Mouse (Mus musculus) neural tube, embryonic 12.5 days (tissue): ENCODE results near the gene Kctd19. TPM values are rescaled to one million over a fixed set of nuclear protein-coding genes. Genes with fewer than 3 reads are reported as not detected.

Experiments
- ATAC-seq: fragments of 200-750 bp; cut with Nextera tagmentation; 2 replicates; pipeline ENCODE4 v1.8.0; 2017; ENCODE audit warnings: low read depth, mild to moderate bottlenecking, moderate TSS enrichment, moderate library complexity; ENCODE audit not compliant: low FRiP score
- H3K27ac ChIP-seq: fragments of 300-500 bp; sonication (generic); 2 replicates; pipeline ENCODE4 v1.5.1; 2016
- H3K27me3 ChIP-seq: fragments of 300-500 bp; sonication (generic); replicated peaks from 2 replicates; pipeline ENCODE4 v1.6.1; 2016; ENCODE audit warnings: mild to moderate bottlenecking
- H3K36me3 ChIP-seq: fragments of 300-500 bp; sonication (generic); 2 replicates; pipeline ENCODE4 v1.6.1; 2016; ENCODE audit warnings: mild to moderate bottlenecking
- H3K4me1 ChIP-seq: fragments of 300-500 bp; sonication (generic); 2 replicates; pipeline ENCODE4 v1.6.1; 2016
- H3K4me2 ChIP-seq: fragments of 300-500 bp; sonication (generic); replicated peaks from 2 replicates; pipeline ENCODE4 v1.6.1; 2016; ENCODE audit warnings: mild to moderate bottlenecking
- H3K4me3 ChIP-seq: fragments of 300-500 bp; sonication (generic); 2 replicates; pipeline ENCODE4 v1.5.1; 2016
- H3K9ac ChIP-seq: fragments of 300-500 bp; sonication (generic); 2 replicates; pipeline ENCODE4 v1.6.1; 2016; ENCODE audit warnings: mild to moderate bottlenecking
- H3K9me3 ChIP-seq: fragments of 300-500 bp; sonication (generic); 2 replicates; pipeline ENCODE4 v1.6.1; 2016; ENCODE audit warnings: mild to moderate bottlenecking
- WGBS: fragments of 180-500 bp; shearing (Covaris S2); methylation state at CpG from one replicate; pipeline ENCODE4 v1.1.7; 2016; 5-methylcytosine and 5-hydroxymethylcytosine counted together
- polyA plus RNA-seq: library from polyadenylated mRNA; unstranded; fragments of >200 nt; fragmentation: Nextera tagmentation; extraction: Ambion mirVana; gene quantifications from 2 replicates; pipeline ENCODE4 v1.2.1, GENCODE M21; 2016

Gene Kctd19
- polyA plus RNA-seq = not detected in 2 replicates

DNA sequence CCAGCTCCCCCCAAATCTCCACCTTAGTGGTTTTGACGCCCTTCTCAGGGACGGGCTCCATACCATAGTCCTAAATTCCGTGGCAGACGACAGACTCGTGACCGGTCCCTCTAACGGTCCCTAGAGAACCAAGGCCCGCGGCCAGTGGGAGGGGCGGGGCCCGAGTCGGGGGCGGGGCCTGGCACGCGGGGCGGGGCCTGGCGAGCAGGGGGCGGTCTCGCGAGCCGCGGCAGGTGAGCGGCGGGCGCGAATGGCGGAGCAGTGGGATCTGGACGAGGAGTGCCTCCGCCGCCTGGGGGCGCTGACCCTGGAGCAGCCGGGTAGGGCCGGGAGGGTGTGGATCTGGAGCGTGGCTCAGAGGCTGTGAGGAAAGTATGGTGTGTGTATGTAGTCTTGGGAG is at the start of gene Kctd19, which contains the start of gene Lrrc36:
Gene Kctd19 (minus strand): TSS at position 112 of the 400 bp plus-strand sequence.
Gene Lrrc36 (plus strand): TSS at position 181 of the 400 bp plus-strand sequence.
- peak within 1 kb of the TSS; percentile 64 for H3K4me2 ChIP-seq
- WGBS = 2% methylated on average over 34 of the region's 34 CpGs
- no peak within 1 kb of the TSS for H3K27ac ChIP-seq
- H3K27me3 ChIP-seq = peaks cover 10% of the 10 kb centered on the region
- H3K9ac ChIP-seq = no peak within 1 kb of the TSS
- H3K36me3 ChIP-seq = no peaks in the 10 kb centered on the region
- peak within 1 kb of the TSS; percentile 27 for H3K4me3 ChIP-seq
- H3K4me1 ChIP-seq = peaks cover 7% of the 10 kb centered on the region
- H3K9me3 ChIP-seq = peaks cover 4% of the 10 kb centered on the region; the same call in 1 of the 2 replicates
- ATAC-seq = peak; percentile 53; the same call in 1 of the 2 replicates

- H3K27me3 ChIP-seq = no peaks in the 10 kb centered on the region
- no peaks in the 10 kb centered on the region for H3K9me3 ChIP-seq
- H3K4me1 ChIP-seq = peaks cover 24% of the 10 kb centered on the region
- no peak overlapping the region for H3K4me3 ChIP-seq
- no peak overlapping the region for H3K27ac ChIP-seq
- no peak overlapping the region for H3K9ac ChIP-seq
- no peak overlapping the region for H3K4me2 ChIP-seq
- peaks cover 4% of the 10 kb centered on the region for H3K36me3 ChIP-seq
- no peak for ATAC-seq
- 60% methylated on average over 13 of the region's 13 CpGs for WGBS
Measured at GRCm38 (mm10) chr8:105461085-105461803, 47.9 kb upstream of the Kctd19 start.

DNA sequence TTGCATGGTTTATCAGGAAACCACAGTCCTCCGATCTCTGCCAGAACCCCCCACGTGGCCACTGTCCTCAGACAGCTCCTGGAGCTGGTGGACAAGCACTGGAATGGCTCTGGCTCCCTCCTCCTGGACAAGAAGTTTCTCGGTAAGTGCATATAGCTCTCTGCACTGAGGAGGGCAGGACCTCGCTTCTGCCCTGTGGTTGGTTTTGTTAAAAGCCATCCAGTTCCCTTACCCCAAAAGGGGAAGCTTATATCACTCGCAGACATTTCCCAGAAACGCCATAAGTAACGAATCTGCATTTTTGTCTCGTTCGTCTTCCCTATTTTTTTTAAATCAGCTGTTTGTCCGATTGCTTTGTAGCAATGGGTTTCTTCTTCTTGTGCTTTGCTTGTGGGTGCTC is 41.9 kb upstream of the Kctd19 start:
- WGBS = 70% methylated on average over 10 of the region's 10 CpGs
- ATAC-seq = no peak
- Histone ChIP-seq H3K27ac (no peak overlapping the region), H3K4me2 (no peak overlapping the region), H3K4me1 (peaks cover 12% of the 10 kb centered on the region), H3K4me3 (no peak overlapping the region), H3K9ac (no peak overlapping the region), H3K36me3 (no peaks in the 10 kb centered on the region), H3K9me3 (no peaks in the 10 kb centered on the region), H3K27me3 (no peaks in the 10 kb centered on the region)

GRCm38 (mm10) chr8:105454088-105454487 is 40.8 kb upstream of the Kctd19 start:
- Histone ChIP-seq H3K4me3 (no peak overlapping the region), H3K27me3 (no peaks in the 10 kb centered on the region), H3K4me1 (peaks cover 10% of the 10 kb centered on the region), H3K9ac (no peak overlapping the region), H3K36me3 (no peaks in the 10 kb centered on the region), H3K4me2 (no peak overlapping the region), H3K9me3 (no peaks in the 10 kb centered on the region), H3K27ac (no peak overlapping the region)
- 60% methylated on average over 5 of the region's 5 CpGs for WGBS
- ATAC-seq = no peak

- no peaks in the 10 kb centered on the region for H3K36me3 ChIP-seq
- H3K27me3 ChIP-seq = no peaks in the 10 kb centered on the region
- H3K9me3 ChIP-seq = no peaks in the 10 kb centered on the region
- H3K9ac ChIP-seq = no peak overlapping the region
- 78% methylated on average over 5 of the region's 5 CpGs for WGBS
- peaks cover 9% of the 10 kb centered on the region for H3K4me1 ChIP-seq
- no peak overlapping the region for H3K4me3 ChIP-seq
- H3K4me2 ChIP-seq = no peak overlapping the region
- H3K27ac ChIP-seq = no peak overlapping the region
- no peak for ATAC-seq
Measured at GRCm38 (mm10) chr8:105453296-105453695, 40.0 kb upstream of the Kctd19 start.

DNA sequence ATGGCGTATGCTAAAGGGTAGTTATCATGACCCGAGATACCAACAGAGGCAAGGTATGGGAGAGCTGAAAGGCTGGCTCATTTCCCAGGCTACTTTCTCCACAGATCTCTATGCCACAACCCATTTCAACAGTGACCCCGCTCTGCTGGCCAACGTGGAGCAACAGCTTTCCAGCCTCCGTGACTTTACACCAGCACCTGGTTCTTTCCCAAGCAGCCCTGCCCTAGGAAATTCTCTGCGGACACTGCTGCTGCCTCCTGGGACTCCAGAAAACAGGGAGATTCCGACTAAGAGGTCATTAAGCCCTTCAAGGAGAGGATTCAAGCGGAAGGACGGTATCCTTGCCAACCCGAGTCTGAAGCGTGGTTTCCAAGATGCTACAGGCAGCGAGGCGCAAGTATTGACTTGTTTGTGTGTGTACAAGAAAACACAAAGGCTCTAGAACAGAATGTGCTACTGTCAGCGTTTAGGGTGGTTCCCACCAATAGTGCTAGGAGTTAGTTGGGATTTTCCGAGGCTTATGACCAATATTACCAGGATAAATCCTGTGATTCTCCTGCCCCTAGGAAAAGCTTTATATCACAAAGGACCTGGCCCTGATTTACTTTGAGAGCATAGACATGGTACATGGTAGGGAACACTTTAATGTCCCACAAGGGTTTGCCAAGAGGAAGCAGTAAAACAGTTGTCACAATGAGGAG is 38.8 kb upstream of the Kctd19 start:
- no peak overlapping the region; the same call in 1 of the 2 replicates for H3K4me2 ChIP-seq
- no peak overlapping the region for H3K4me3 ChIP-seq
- ATAC-seq = no peak
- H3K4me1 ChIP-seq = peaks cover 7% of the 10 kb centered on the region; the same call in 1 of the 2 replicates
- no peak overlapping the region for H3K27ac ChIP-seq
- H3K36me3 ChIP-seq = no peaks in the 10 kb centered on the region
- H3K9me3 ChIP-seq = no peaks in the 10 kb centered on the region
- no peaks in the 10 kb centered on the region for H3K27me3 ChIP-seq
- WGBS = 51% methylated on average over 15 of the region's 15 CpGs
- H3K9ac ChIP-seq = no peak overlapping the region

- WGBS = 35% methylated on average over 1 of the region's 1 CpGs
- no peak for ATAC-seq
- Histone ChIP-seq H3K9ac (no peak overlapping the region), H3K36me3 (no peaks in the 10 kb centered on the region), H3K9me3 (no peaks in the 10 kb centered on the region), H3K4me3 (no peak overlapping the region), H3K27ac (no peak overlapping the region), H3K4me2 (no peak overlapping the region), H3K4me1 (peaks cover 7% of the 10 kb centered on the region; the same call in 1 of the 2 replicates), H3K27me3 (no peaks in the 10 kb centered on the region)
Measured at GRCm38 (mm10) chr8:105450977-105451376, 37.7 kb upstream of the Kctd19 start.

GRCm38 (mm10) chr8:105448596-105448995 is 35.3 kb upstream of the Kctd19 start:
- H3K4me2 ChIP-seq = no peak overlapping the region
- H3K9me3 ChIP-seq = no peaks in the 10 kb centered on the region
- no peak overlapping the region for H3K9ac ChIP-seq
- 91% methylated on average over 5 of the region's 5 CpGs for WGBS
- H3K4me3 ChIP-seq = no peak overlapping the region
- no peaks in the 10 kb centered on the region for H3K27me3 ChIP-seq
- no peaks in the 10 kb centered on the region for H3K36me3 ChIP-seq
- peaks cover 15% of the 10 kb centered on the region for H3K4me1 ChIP-seq
- H3K27ac ChIP-seq = no peak overlapping the region
- ATAC-seq = no peak

- Histone ChIP-seq H3K27me3 (no peaks in the 10 kb centered on the region), H3K4me3 (no peak overlapping the region), H3K4me2 (no peak overlapping the region), H3K36me3 (no peaks in the 10 kb centered on the region), H3K27ac (no peak overlapping the region), H3K9ac (no peak overlapping the region), H3K4me1 (peaks cover 15% of the 10 kb centered on the region), H3K9me3 (no peaks in the 10 kb centered on the region)
- 94% methylated on average over 3 of the region's 3 CpGs for WGBS
- ATAC-seq = no peak
Measured at GRCm38 (mm10) chr8:105448188-105448587, 34.9 kb upstream of the Kctd19 start.

GRCm38 (mm10) chr8:105446127-105446552 is 32.8 kb upstream of the Kctd19 start:
- Histone ChIP-seq H3K9ac (no peak overlapping the region), H3K27me3 (no peaks in the 10 kb centered on the region), H3K9me3 (no peaks in the 10 kb centered on the region), H3K36me3 (no peaks in the 10 kb centered on the region), H3K27ac (peak overlapping the region; percentile 48; the same call in 1 of the 2 replicates), H3K4me2 (peak overlapping the region; percentile 30), H3K4me3 (no peak overlapping the region), H3K4me1 (peaks cover 11% of the 10 kb centered on the region)
- ATAC-seq = peak; percentile 72
- 5% methylated on average over 4 of the region's 4 CpGs for WGBS

DNA sequence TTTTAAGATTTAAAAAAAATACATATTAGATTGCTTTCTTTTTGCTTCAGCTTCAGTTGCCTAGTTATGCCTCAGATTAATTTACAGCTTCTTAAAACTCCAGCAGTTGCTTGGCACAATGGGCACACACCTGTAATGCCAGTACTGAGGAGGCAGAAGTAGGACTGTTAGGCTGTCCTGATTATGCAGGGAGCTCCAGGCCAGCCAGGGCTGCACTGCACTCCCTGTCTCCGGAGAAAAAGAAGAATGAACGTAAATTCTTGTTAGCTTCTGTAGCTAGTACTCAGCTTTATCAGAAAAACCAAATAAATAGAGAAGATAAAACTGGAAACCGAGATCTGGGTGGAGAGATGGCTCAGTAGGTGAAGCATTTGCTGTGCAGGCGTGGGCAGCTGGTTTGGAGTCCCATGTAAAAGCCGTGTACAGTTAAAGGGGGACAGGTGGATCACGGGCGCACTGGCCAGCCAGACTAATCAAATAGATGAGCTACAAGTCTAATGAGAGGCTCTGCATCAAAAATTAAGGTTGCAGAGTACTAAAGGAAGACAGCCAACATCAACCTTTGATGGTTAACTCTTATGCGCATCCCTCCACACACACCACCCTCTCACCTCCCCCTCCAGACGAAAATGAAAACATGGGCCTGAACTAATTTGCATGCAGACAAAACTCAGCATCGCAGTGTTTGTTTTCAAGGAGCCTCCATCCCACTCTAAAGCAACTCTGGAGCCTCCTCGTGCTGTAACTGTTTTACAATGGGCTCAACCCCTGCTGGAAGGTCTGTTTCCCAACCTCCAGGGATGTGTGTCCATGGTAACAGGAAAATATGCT is 32.2 kb upstream of the Kctd19 start:
- Histone ChIP-seq H3K4me3 (no peak overlapping the region), H3K9me3 (no peaks in the 10 kb centered on the region), H3K36me3 (no peaks in the 10 kb centered on the region), H3K4me2 (peak overlapping the region; percentile 30), H3K4me1 (peaks cover 8% of the 10 kb centered on the region), H3K9ac (no peak overlapping the region), H3K27me3 (no peaks in the 10 kb centered on the region), H3K27ac (peak overlapping the region; percentile 48)
- ATAC-seq = peak; percentile 88
- 22% methylated on average over 11 of the region's 11 CpGs for WGBS

DNA sequence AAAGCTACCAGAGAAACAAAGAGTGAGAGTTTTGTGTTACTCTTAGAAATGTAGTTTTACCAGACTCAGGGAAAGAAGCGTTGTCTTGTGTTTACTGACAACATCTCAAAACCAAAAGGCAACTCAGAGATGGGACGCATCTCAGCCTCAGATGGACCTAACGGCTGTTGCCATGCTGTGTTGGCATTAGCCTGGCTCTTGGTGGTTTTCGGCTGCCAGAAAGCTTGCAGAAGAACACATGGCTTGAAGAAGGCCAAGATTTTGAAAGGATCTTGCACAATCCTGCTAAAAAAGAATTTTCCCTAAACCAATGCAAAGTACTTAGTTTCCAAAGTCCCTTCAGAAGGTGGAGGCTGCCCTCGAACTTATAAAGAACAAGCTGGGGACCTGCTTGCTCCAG is 29.4 kb upstream of the Kctd19 start:
- H3K36me3 ChIP-seq = no peaks in the 10 kb centered on the region
- no peak for ATAC-seq
- WGBS = 95% methylated on average over 5 of the region's 5 CpGs
- no peak overlapping the region for H3K9ac ChIP-seq
- peaks cover 8% of the 10 kb centered on the region for H3K4me1 ChIP-seq
- H3K27ac ChIP-seq = no peak overlapping the region
- H3K9me3 ChIP-seq = no peaks in the 10 kb centered on the region
- H3K4me3 ChIP-seq = no peak overlapping the region
- no peak overlapping the region for H3K4me2 ChIP-seq
- H3K27me3 ChIP-seq = no peaks in the 10 kb centered on the region
